Mouse (Mus musculus): ENCODE measurements at regions not wholly inside any gene's neighbourhood (a gene's known extent, or its start where the extent isn't known, plus 50 kb on each side); places are given as distances from the start of the nearest gene placed in this dataset.
A peak's percentile ranks its signal among the peaks of the same experiment; 100 is the strongest.

- no peaks in the 10 kb centered on the region for H3K4me1 ChIP-seq (replicated peaks; ENCODE audit: control insufficient read depth, insufficient read depth, low read length)
- H3K4me3 ChIP-seq (replicated peaks; ENCODE audit: low read length), result no peak overlapping the region
- no peaks in the 10 kb centered on the region for H3K27me3 ChIP-seq (replicated peaks; ENCODE audit: control insufficient read depth, insufficient read depth, low read length)
- no peak overlapping the region for H3K27ac ChIP-seq (ENCODE audit: low read length)
- H3K9ac ChIP-seq (replicated peaks; ENCODE audit: low read depth, low read length), result no peak overlapping the region
- no peak overlapping the region for H3K4me2 ChIP-seq (ENCODE audit: low read length)
- H3K36me3 ChIP-seq (ENCODE audit: control insufficient read depth, insufficient read depth), result no peaks in the 10 kb centered on the region
- peaks cover 2% of the 10 kb centered on the region; the same call in 1 of the 2 replicates for H3K9me3 ChIP-seq (ENCODE audit: control insufficient read depth, low read length)
- 92% methylated on average over 6 of the region's 6 CpGs for WGBS
- ATAC-seq, result no peak
These were observed 226.4 kb downstream of the Irs2 start for GRCm38 (mm10) chr8:10781860-10782259.

- no peak overlapping the region for H3K27ac ChIP-seq (ENCODE audit: low read length)
- H3K9ac ChIP-seq (replicated peaks; ENCODE audit: low read depth, low read length), result no peak overlapping the region
- no peak overlapping the region for H3K4me3 ChIP-seq (replicated peaks; ENCODE audit: low read length)
- WGBS, result 93% methylated on average over 7 of the region's 7 CpGs
- H3K36me3 ChIP-seq (ENCODE audit: control insufficient read depth, insufficient read depth), result no peaks in the 10 kb centered on the region
- H3K27me3 ChIP-seq (replicated peaks; ENCODE audit: control insufficient read depth, insufficient read depth, low read length), result no peaks in the 10 kb centered on the region
- no peak for ATAC-seq
- peaks cover 3% of the 10 kb centered on the region; the same call in 1 of the 2 replicates for H3K9me3 ChIP-seq (ENCODE audit: control insufficient read depth, low read length)
- H3K4me2 ChIP-seq (ENCODE audit: low read length), result no peak overlapping the region
- H3K4me1 ChIP-seq (replicated peaks; ENCODE audit: control insufficient read depth, insufficient read depth, low read length), result no peaks in the 10 kb centered on the region
These were observed 228.6 kb downstream of the Irs2 start for GRCm38 (mm10) chr8:10779636-10780035.

- Histone ChIP-seq H3K9me3 (ENCODE audit: control insufficient read depth, low read length) (peaks cover 3% of the 10 kb centered on the region; the same call in 1 of the 2 replicates), H3K4me3 (replicated peaks; ENCODE audit: low read length) (no peak overlapping the region), H3K4me2 (ENCODE audit: low read length) (no peak overlapping the region), H3K27ac (ENCODE audit: low read length) (no peak overlapping the region), H3K36me3 (ENCODE audit: control insufficient read depth, insufficient read depth) (no peaks in the 10 kb centered on the region), H3K27me3 (replicated peaks; ENCODE audit: control insufficient read depth, insufficient read depth, low read length) (no peaks in the 10 kb centered on the region), H3K4me1 (replicated peaks; ENCODE audit: control insufficient read depth, insufficient read depth, low read length) (no peaks in the 10 kb centered on the region), H3K9ac (replicated peaks; ENCODE audit: low read depth, low read length) (no peak overlapping the region)
- no peak for ATAC-seq
- 63% methylated on average over 8 of the region's 8 CpGs for WGBS
These were observed 232.9 kb downstream of the Irs2 start for GRCm38 (mm10) chr8:10775202-10776010.

DNA sequence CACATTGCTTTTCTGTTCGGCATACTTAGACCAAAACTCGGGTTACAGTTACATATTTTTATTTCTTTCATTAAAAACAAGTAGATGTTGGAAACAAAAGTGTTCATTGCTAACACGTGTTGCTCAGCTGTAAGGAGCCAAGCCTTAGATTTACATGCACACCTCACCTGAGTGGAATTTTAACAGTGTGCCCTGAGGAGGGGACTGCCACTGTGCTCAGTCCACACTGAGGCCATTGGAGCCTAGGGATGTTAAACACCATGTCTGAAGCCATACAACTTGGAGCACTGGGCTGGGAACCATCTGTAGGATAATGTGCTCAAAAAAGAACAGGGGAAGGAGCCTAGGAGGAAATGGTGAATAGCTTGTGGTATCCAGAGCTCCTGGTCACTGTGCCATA lies 233.5 kb downstream of the Irs2 start:
- no peaks in the 10 kb centered on the region for H3K27me3 ChIP-seq (replicated peaks; ENCODE audit: control insufficient read depth, insufficient read depth, low read length)
- H3K4me1 ChIP-seq (replicated peaks; ENCODE audit: control insufficient read depth, insufficient read depth, low read length), result no peaks in the 10 kb centered on the region
- H3K27ac ChIP-seq (ENCODE audit: low read length), result no peak overlapping the region
- no peak overlapping the region for H3K4me3 ChIP-seq (replicated peaks; ENCODE audit: low read length)
- WGBS, result 96% methylated on average over 3 of the region's 3 CpGs
- H3K9ac ChIP-seq (replicated peaks; ENCODE audit: low read depth, low read length), result no peak overlapping the region
- H3K9me3 ChIP-seq (ENCODE audit: control insufficient read depth, low read length), result peaks cover 3% of the 10 kb centered on the region; the same call in 1 of the 2 replicates
- no peaks in the 10 kb centered on the region for H3K36me3 ChIP-seq (ENCODE audit: control insufficient read depth, insufficient read depth)
- ATAC-seq, result no peak
- no peak overlapping the region for H3K4me2 ChIP-seq (ENCODE audit: low read length)

DNA sequence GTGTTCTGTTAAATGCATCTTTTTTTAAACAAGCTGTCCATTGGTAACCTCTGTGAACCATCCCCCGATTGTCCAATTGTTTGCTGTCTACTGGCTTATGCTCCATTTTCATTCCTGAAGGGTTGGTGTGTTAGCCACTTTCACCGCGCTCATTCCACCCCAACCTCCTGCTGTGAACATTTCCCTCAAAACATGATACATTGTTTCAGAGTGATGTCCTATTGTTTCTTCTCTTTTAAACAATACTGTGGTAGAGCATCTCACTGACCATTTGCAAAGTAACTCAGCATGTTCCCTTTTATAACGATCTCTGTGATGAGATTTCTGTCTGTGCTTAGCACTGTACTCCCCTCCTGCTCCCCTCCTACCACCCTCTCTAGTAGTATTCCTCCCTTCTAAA lies 240.1 kb downstream of the Irs2 start:
- Histone ChIP-seq H3K36me3 (ENCODE audit: control insufficient read depth, insufficient read depth) (no peaks in the 10 kb centered on the region), H3K4me1 (replicated peaks; ENCODE audit: control insufficient read depth, insufficient read depth, low read length) (no peaks in the 10 kb centered on the region; the same call in 1 of the 2 replicates), H3K27me3 (replicated peaks; ENCODE audit: control insufficient read depth, insufficient read depth, low read length) (no peaks in the 10 kb centered on the region), H3K9me3 (ENCODE audit: control insufficient read depth, low read length) (no peaks in the 10 kb centered on the region), H3K4me2 (ENCODE audit: low read length) (no peak overlapping the region), H3K27ac (ENCODE audit: low read length) (no peak overlapping the region), H3K4me3 (replicated peaks; ENCODE audit: low read length) (no peak overlapping the region), H3K9ac (replicated peaks; ENCODE audit: low read depth, low read length) (no peak overlapping the region)
- whole genome bisulfite sequencing, result 70% methylated on average over 4 of the region's 4 CpGs
- ATAC-seq, result no peak

DNA sequence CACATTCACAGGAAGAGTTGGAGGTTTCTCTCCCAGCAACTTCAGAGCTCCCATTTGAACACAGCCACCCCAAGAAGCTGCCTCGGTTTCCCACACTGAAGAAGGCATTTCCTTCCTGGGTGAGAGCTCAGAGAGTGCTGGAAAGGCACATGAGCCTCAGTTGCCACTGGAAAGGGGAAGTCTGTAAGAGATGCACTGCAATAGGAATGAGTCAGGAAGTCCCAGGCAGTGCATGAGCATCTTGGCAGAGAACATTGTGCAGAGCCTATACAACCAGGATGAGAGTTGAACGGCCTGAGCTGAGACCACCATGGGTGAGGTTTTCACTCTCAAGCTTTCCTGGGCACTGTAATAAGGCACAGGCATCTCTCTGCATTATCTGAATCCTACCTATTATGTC lies 244.4 kb downstream of the Irs2 start:
- Histone ChIP-seq H3K27me3 (replicated peaks; ENCODE audit: control insufficient read depth, insufficient read depth, low read length) (no peaks in the 10 kb centered on the region), H3K27ac (ENCODE audit: low read length) (no peak overlapping the region), H3K9me3 (ENCODE audit: control insufficient read depth, low read length) (no peaks in the 10 kb centered on the region), H3K4me1 (replicated peaks; ENCODE audit: control insufficient read depth, insufficient read depth, low read length) (peaks cover 22% of the 10 kb centered on the region), H3K9ac (replicated peaks; ENCODE audit: low read depth, low read length) (no peak overlapping the region), H3K36me3 (ENCODE audit: control insufficient read depth, insufficient read depth) (no peaks in the 10 kb centered on the region), H3K4me3 (replicated peaks; ENCODE audit: low read length) (no peak overlapping the region), H3K4me2 (ENCODE audit: low read length) (no peak overlapping the region)
- WGBS, result 86% methylated on average over 2 of the region's 2 CpGs
- no peak for ATAC-seq

DNA sequence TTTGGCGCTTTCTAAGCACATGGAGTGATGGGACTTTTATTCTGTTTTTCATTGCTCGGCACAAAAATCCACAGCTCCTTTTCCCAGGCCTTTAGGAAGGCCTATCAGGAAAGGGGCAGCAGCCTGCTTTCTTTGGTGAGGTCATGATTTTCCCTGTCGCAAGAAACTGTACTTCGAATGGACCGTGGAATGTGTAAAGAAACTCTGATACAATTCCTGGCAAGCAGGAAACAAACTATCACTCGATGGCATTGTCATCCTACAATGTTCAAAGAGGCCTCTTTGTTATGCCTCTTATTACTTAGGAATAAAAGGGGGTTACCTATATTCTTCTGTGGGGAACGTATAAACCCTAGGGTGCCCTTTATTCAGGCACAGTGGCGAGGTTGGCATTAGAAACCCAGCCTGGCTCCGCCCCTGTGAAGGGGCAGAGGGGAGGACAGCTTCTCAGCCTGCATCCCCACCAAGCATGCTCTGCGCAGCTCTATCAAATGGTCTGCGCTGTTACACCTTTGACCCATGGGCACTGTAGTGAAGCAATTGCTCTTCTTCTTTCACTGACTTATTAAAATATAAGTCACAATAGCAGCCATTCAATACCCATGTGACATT lies 246.5 kb downstream of the Irs2 start:
- Histone ChIP-seq H3K4me3 (replicated peaks; ENCODE audit: low read length) (no peak overlapping the region), H3K4me1 (replicated peaks; ENCODE audit: control insufficient read depth, insufficient read depth, low read length) (peaks cover 22% of the 10 kb centered on the region), H3K4me2 (ENCODE audit: low read length) (no peak overlapping the region), H3K9ac (replicated peaks; ENCODE audit: low read depth, low read length) (no peak overlapping the region), H3K27ac (ENCODE audit: low read length) (peak overlapping the region; percentile 94), H3K27me3 (replicated peaks; ENCODE audit: control insufficient read depth, insufficient read depth, low read length) (no peaks in the 10 kb centered on the region), H3K36me3 (ENCODE audit: control insufficient read depth, insufficient read depth) (no peaks in the 10 kb centered on the region), H3K9me3 (ENCODE audit: control insufficient read depth, low read length) (no peaks in the 10 kb centered on the region)
- 6% methylated on average over 11 of the region's 11 CpGs for WGBS
- ATAC-seq, result peak; percentile 41

GRCm38 (mm10) chr8:10760851-10761693 lies 247.2 kb downstream of the Irs2 start:
- H3K9ac ChIP-seq (replicated peaks; ENCODE audit: low read depth, low read length), result peak overlapping the region; percentile 42
- ATAC-seq, result peak; percentile 92
- H3K4me1 ChIP-seq (replicated peaks; ENCODE audit: control insufficient read depth, insufficient read depth, low read length), result peaks cover 22% of the 10 kb centered on the region
- H3K4me3 ChIP-seq (replicated peaks; ENCODE audit: low read length), result no peak overlapping the region
- H3K27ac ChIP-seq (ENCODE audit: low read length), result peak overlapping the region; percentile 94
- no peaks in the 10 kb centered on the region for H3K36me3 ChIP-seq (ENCODE audit: control insufficient read depth, insufficient read depth)
- H3K27me3 ChIP-seq (replicated peaks; ENCODE audit: control insufficient read depth, insufficient read depth, low read length), result no peaks in the 10 kb centered on the region
- no peaks in the 10 kb centered on the region for H3K9me3 ChIP-seq (ENCODE audit: control insufficient read depth, low read length)
- 2% methylated on average over 16 of the region's 17 CpGs for WGBS
- H3K4me2 ChIP-seq (ENCODE audit: low read length), result peak overlapping the region; percentile 20

- Histone ChIP-seq H3K4me3 (replicated peaks; ENCODE audit: low read length) (no peak overlapping the region), H3K4me2 (ENCODE audit: low read length) (peak overlapping the region; percentile 20; the same call in 1 of the 2 replicates), H3K27me3 (replicated peaks; ENCODE audit: control insufficient read depth, insufficient read depth, low read length) (no peaks in the 10 kb centered on the region), H3K4me1 (replicated peaks; ENCODE audit: control insufficient read depth, insufficient read depth, low read length) (peaks cover 22% of the 10 kb centered on the region), H3K36me3 (ENCODE audit: control insufficient read depth, insufficient read depth) (no peaks in the 10 kb centered on the region), H3K9ac (replicated peaks; ENCODE audit: low read depth, low read length) (peak overlapping the region; percentile 42), H3K27ac (ENCODE audit: low read length) (peak overlapping the region; percentile 94), H3K9me3 (ENCODE audit: control insufficient read depth, low read length) (no peaks in the 10 kb centered on the region)
- WGBS, result 19% methylated on average over 6 of the region's 6 CpGs
- ATAC-seq, result no peak
These were observed 248.0 kb downstream of the Irs2 start for GRCm38 (mm10) chr8:10760231-10760630.
